Mouse (Mus musculus) lung, postnatal 14 days (tissue): ENCODE measurements around the gene Vsig10l.
A peak's percentile ranks its signal among the peaks of the same experiment; 100 is the strongest.

Experiments used
- DNase-seq: peaks from one replicate; pipeline ENCODE4 v3.0.0; 2021

Gene Vsig10l

GRCm38 (mm10) chr7:43462851-43463250 lies at the start of gene Vsig10l:
TSS of gene Vsig10l (plus strand) at chr7:43463151.
- DNase-seq: no peak

GRCm38 (mm10) chr7:43417298-43417697 lies 45.7 kb upstream of the Vsig10l start:
- no peak for DNase-seq

- peak; percentile 92 for DNase-seq
Observed at GRCm38 (mm10) chr7:43422995-43423617, 39.8 kb upstream of the Vsig10l start.

- DNase-seq: no peak
Observed at GRCm38 (mm10) chr7:43423991-43424625, 38.8 kb upstream of the Vsig10l start.

- no peak for DNase-seq
Observed at GRCm38 (mm10) chr7:43427406-43427805, 35.5 kb upstream of the Vsig10l start, which contains the start of gene Lim2. TSS of gene Lim2 (plus strand) at chr7:43427670.

GRCm38 (mm10) chr7:43429500-43429899 lies 33.5 kb upstream of the Vsig10l start:
- no peak for DNase-seq

GRCm38 (mm10) chr7:43432891-43433290 lies 30.1 kb upstream of the Vsig10l start:
- no peak for DNase-seq

- no peak for DNase-seq
Observed at GRCm38 (mm10) chr7:43434676-43435075, 28.3 kb upstream of the Vsig10l start.

- DNase-seq: no peak
Observed at GRCm38 (mm10) chr7:43436341-43437255, 26.4 kb upstream of the Vsig10l start, which contains the start of gene Nkg7. TSS of gene Nkg7 (plus strand) at chr7:43437073.

- no peak for DNase-seq
Observed at GRCm38 (mm10) chr7:43438611-43439010, 24.3 kb upstream of the Vsig10l start.

GRCm38 (mm10) chr7:43440482-43440881 lies 22.5 kb upstream of the Vsig10l start, which contains the start of gene Cldnd2:
TSS of gene Cldnd2 (plus strand) at chr7:43440782.
- no peak for DNase-seq

GRCm38 (mm10) chr7:43441071-43441470 lies 21.9 kb upstream of the Vsig10l start:
- no peak for DNase-seq

- DNase-seq: peak; percentile 7
Observed at GRCm38 (mm10) chr7:43442684-43443083, 20.3 kb upstream of the Vsig10l start.

- peak; percentile 86 for DNase-seq
Observed at GRCm38 (mm10) chr7:43443126-43443916, 19.6 kb upstream of the Vsig10l start.

- DNase-seq: peak; percentile 93
Observed at GRCm38 (mm10) chr7:43443917-43444293, 19.0 kb upstream of the Vsig10l start, which contains the start of the genes Etfb and Gm45233. TSS of gene Etfb (plus strand) at chr7:43444083. TSS of gene Gm45233 (plus strand) at chr7:43444128.

- no peak for DNase-seq
Observed at GRCm38 (mm10) chr7:43447801-43448200, 15.2 kb upstream of the Vsig10l start.

GRCm38 (mm10) chr7:43448246-43448645 lies 14.7 kb upstream of the Vsig10l start:
- peak; percentile 19 for DNase-seq

- DNase-seq: no peak
Observed at GRCm38 (mm10) chr7:43449811-43450210, 13.1 kb upstream of the Vsig10l start.

GRCm38 (mm10) chr7:43451726-43452125 lies 11.2 kb upstream of the Vsig10l start:
- DNase-seq: no peak

GRCm38 (mm10) chr7:43452609-43453008 lies 10.3 kb upstream of the Vsig10l start:
- peak; percentile 28 for DNase-seq

GRCm38 (mm10) chr7:43453599-43454355 lies 9.2 kb upstream of the Vsig10l start:
- no peak for DNase-seq

- DNase-seq: no peak
Observed at GRCm38 (mm10) chr7:43454371-43454770, 8.6 kb upstream of the Vsig10l start.
